Mouse (Mus musculus) urinary bladder, postnatal 10 days (tissue): ENCODE data around the gene Snrpd3.

Experiments used
- DNase-seq: peaks from one replicate; pipeline ENCODE4 v3.0.0; 2022; ENCODE audit warnings: low spot score

The Snrpd3 gene

GRCm38 (mm10) chr10:75534934-75535333 is 17.6 kb downstream of the Snrpd3 start:
- no peak for DNase-seq

GRCm38 (mm10) chr10:75535423-75535822 is 18.1 kb downstream of the Snrpd3 start:
- DNase-seq, result no peak

- DNase-seq, result no peak
These were observed 18.8 kb downstream of the Snrpd3 start for GRCm38 (mm10) chr10:75536123-75536522.

- DNase-seq, result no peak
These were observed 30.6 kb downstream of the Snrpd3 start for GRCm38 (mm10) chr10:75547901-75548300.

- no peak for DNase-seq
These were observed 31.1 kb downstream of the Snrpd3 start for GRCm38 (mm10) chr10:75548486-75548885.

- DNase-seq, result no peak
These were observed 32.5 kb downstream of the Snrpd3 start for GRCm38 (mm10) chr10:75549886-75550285.

GRCm38 (mm10) chr10:75551175-75551574 is 33.8 kb downstream of the Snrpd3 start:
- no peak for DNase-seq

- no peak for DNase-seq
These were observed 34.8 kb downstream of the Snrpd3 start for GRCm38 (mm10) chr10:75552106-75552505.

- DNase-seq, result no peak
These were observed 35.5 kb downstream of the Snrpd3 start for GRCm38 (mm10) chr10:75552701-75553450.

GRCm38 (mm10) chr10:75554090-75554489 is 36.7 kb downstream of the Snrpd3 start:
- DNase-seq, result no peak

GRCm38 (mm10) chr10:75555557-75555956 is 38.2 kb downstream of the Snrpd3 start:
- DNase-seq, result no peak

GRCm38 (mm10) chr10:75556026-75556425 is 38.7 kb downstream of the Snrpd3 start:
- no peak for DNase-seq

GRCm38 (mm10) chr10:75558515-75558914 is 41.2 kb downstream of the Snrpd3 start:
- no peak for DNase-seq

GRCm38 (mm10) chr10:75559041-75559675 is 41.8 kb downstream of the Snrpd3 start:
- DNase-seq, result no peak

GRCm38 (mm10) chr10:75559676-75560548 is 42.6 kb downstream of the Snrpd3 start, which contains the start of gene Lrrc75b:
Gene Lrrc75b (minus strand): TSS chr10:75560330.
- no peak for DNase-seq

GRCm38 (mm10) chr10:75560549-75560899 is 43.2 kb downstream of the Snrpd3 start:
- DNase-seq, result no peak

- no peak for DNase-seq
These were observed 43.8 kb downstream of the Snrpd3 start, which contains the start of gene Ggt1 for GRCm38 (mm10) chr10:75561071-75561654. Gene Ggt1 (plus strand): TSS chr10:75561604.

GRCm38 (mm10) chr10:75562596-75562995 is 45.2 kb downstream of the Snrpd3 start:
- no peak for DNase-seq

GRCm38 (mm10) chr10:75564687-75565265 is 47.4 kb downstream of the Snrpd3 start:
- no peak for DNase-seq

- no peak for DNase-seq
These were observed 48.1 kb downstream of the Snrpd3 start for GRCm38 (mm10) chr10:75565436-75565835.

- no peak for DNase-seq
These were observed 48.6 kb downstream of the Snrpd3 start for GRCm38 (mm10) chr10:75565906-75566305.

GRCm38 (mm10) chr10:75566321-75566720 is 49.0 kb downstream of the Snrpd3 start:
- no peak for DNase-seq
